Mouse (Mus musculus) bone marrow macrophage, adult 2 months (primary cell): ENCODE measurements around the gene Slc35g2. TPM values are rescaled to one million over a fixed set of nuclear protein-coding genes. Genes with fewer than 3 reads are reported as not detected.

Experiments
- H3K27ac ChIP-seq: 2 replicates; pipeline ENCODE4 v1.5.1; 2012; ENCODE audit warnings: low read depth, low read length; ENCODE audit not compliant: insufficient read depth
- H3K4me1 ChIP-seq: 2 replicates; pipeline ENCODE4 v1.6.1; 2012; ENCODE audit warnings: low read length; ENCODE audit not compliant: control insufficient read depth, insufficient read depth
- H3K4me3 ChIP-seq: 2 replicates; pipeline ENCODE4 v1.5.1; 2012; ENCODE audit warnings: mild to moderate bottlenecking, low read length, moderate library complexity; ENCODE audit not compliant: insufficient read depth
- CTCF ChIP-seq: IDR thresholded peaks from 2 replicates; pipeline ENCODE4 v1.5.1; 2012; ENCODE audit warnings: low read depth, mild to moderate bottlenecking, low read length, moderate library complexity
- POLR2A ChIP-seq: IDR thresholded peaks from 2 replicates; pipeline ENCODE4 v1.6.1; 2012; ENCODE audit warnings: mild to moderate bottlenecking, low read depth, low read length, borderline replicate concordance
- polyA plus RNA-seq: library from polyadenylated mRNA; stranded (reverse); fragments of >200 nt; gene quantifications from 2 replicates; pipeline ENCODE4 v1.2.4, GENCODE M21; 2012; ENCODE audit not compliant: missing spikeins, insufficient read depth, insufficient read length

The Slc35g2 gene
- polyA plus RNA-seq, 1 experiment: not detected

DNA sequence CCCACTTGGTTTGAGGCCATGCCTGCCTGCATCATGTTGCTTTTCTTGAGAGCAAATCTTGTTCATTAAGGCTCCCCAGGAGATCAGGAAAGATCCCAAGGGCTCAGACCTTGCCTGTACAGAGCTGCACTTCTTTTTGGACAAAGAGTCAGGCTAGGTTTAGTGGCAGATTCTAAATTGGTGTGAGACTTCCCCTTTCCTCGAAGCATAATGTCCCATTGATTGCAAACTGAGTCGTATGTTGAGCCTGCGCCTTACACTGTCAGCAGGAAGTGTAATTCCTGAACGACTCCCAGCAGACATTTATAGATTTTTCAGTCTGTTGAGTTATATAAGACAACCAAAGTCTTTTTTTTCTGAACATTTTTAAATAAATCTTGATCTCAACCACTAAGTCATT, 19.6 kb upstream of the Slc35g2 start:
- Histone ChIP-seq H3K27ac (no peak overlapping the region), H3K4me1 (peaks cover 8% of the 10 kb centered on the region), H3K4me3 (no peak overlapping the region)
- TF ChIP-seq CTCF (no peak), POLR2A (no peak)

DNA sequence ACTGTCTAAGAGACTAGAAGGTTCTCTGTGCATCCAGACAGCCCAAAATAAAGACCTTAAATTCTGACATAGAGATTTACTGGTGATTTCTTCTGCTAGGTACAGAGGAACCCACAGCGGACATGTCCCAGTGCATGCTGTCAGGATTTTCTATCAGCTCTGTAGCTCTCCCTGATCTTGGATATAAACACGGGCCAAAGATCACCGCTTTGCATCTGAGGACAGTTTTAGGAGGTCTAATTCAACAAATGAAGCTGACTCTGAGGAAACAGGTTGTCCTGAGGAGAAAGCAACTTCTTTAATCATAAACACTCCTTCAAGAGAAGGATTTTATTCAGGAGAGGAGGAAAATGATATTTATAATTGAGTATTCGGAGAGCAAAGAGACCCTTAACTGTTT, 13.1 kb upstream of the Slc35g2 start:
- no peak overlapping the region for H3K4me3 ChIP-seq
- no peak overlapping the region for H3K27ac ChIP-seq
- no peak for TF ChIP-seq CTCF
- TF ChIP-seq POLR2A: no peak
- no peaks in the 10 kb centered on the region for H3K4me1 ChIP-seq

DNA sequence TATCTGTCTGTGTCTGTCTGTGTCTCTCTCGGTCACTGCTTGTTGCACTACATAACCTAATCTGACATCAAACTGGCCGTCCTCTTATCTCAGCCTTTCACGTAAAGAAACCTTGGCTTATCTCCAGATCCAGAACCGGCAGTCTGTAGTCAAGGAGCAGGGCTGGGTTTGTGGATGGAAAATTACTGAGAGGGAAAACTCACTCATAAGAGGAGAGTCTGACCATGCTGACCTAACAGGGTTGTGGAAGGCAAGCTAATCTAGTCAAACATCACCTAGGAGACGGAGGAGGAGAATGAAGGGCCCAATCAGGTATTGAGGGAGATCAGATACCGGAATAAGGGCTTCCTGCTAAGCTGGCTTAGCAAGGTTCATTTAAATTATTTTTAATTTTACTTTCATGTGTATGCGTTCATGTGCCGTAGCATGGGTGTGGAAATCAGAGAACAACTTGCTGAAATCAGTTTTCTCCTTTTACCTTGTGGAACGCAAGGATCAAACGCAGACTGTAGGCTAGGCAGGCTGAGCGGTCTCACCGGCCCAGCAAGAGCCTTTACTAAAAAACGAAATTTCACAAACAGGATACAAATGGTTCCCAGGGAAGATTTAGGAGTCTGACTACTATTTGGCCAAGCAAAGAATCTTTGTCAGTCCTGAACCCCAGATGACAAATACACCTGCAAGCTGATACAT, 12.1 kb upstream of the Slc35g2 start:
- TF ChIP-seq CTCF (no peak), POLR2A (no peak)
- no peak overlapping the region for H3K27ac ChIP-seq
- no peaks in the 10 kb centered on the region for H3K4me1 ChIP-seq
- H3K4me3 ChIP-seq: no peak overlapping the region

DNA sequence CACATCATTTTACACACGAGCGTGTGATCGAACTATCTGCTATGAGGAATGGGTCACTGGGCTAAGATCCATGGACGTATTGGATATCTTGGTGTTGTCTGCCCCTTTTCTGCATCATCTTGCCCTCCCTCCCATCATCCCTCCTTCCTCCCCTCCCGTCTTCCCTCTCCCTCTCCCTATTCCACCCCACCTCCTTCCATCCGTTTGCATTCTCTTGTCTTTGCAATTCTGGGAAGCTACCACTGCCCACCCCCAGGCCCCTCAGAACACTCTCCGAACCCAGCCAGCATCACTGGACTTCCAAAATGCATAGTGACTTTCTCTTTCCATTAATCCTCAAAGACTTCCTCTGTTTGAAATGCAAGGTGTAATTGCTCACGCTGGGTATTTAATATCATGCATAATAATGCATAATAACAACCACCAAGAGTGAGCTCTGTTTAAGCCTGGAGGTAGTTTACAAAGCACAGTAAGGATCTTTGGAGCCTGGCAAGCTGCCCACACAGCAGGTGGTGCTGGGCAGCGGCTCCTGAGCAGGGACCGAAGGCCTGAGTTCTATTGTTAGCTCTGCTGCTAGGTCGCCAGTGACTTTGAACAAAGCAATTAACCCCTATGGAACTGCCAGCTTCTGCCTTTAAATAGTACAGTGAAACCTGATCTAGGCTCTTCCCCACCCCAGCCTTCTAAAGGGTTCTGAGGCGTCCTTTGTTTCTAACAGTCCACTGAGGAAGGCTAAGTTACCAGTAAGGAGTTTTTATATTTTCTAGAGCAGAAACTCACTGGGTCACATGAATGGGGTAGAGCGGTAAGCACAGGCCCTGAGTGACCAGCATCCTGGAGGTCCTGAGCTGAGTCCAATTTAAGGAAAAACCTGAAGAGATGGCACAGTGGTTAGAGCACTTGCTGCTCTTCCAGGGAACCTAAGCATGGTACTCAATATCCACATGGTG, 10.9 kb upstream of the Slc35g2 start:
- Histone ChIP-seq H3K4me3 (no peak overlapping the region), H3K27ac (no peak overlapping the region), H3K4me1 (no peaks in the 10 kb centered on the region)
- no peak for TF ChIP-seq CTCF
- no peak for TF ChIP-seq POLR2A

DNA sequence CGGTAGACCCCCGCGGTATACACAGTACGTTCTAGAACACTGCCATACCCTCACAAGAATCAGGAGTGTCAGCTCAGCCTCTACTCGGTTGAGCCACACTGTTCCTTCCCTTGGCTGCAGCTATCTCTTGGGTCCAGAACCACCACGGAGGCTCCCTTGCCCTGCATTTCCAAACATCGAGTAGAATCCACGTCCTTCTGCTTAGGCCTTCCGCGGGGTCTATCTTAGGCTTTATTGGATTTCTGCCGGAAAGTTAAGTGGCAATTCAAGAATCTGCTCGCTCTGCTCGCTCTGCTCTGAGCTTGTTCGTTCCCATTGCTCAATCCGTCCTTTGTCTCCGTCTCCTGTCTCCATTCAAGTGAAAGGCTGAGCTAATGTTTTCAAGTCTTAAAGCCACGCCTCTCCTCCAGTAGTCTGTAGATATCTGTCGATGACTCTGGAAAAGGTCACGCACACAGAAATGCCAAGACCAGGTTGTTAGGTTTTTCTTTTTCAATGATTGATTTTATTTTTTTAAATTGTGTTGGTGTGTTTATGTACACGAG, 9.4 kb upstream of the Slc35g2 start:
- no peak overlapping the region for H3K27ac ChIP-seq
- TF ChIP-seq POLR2A: no peak
- TF ChIP-seq CTCF: no peak
- H3K4me3 ChIP-seq: no peak overlapping the region
- H3K4me1 ChIP-seq: no peaks in the 10 kb centered on the region

DNA sequence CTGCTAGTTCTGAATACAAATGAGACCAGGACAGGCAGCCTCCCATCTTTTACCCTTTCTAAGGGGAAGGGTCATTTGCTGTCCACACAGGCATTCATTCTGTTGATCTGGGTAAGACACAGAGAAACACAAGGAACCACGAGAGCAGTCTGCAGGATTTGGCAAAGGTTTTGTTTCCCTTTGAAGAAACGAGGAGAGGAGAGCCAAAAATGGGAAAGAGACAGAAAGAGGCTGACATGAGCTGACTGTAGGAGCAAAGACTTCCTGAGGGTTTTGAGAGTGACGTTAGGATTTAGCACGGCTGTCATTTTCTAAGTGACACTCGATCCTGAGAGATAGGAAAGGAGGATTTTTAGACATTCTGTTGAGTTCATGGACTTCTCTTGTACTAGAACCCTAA, 3.1 kb upstream of the Slc35g2 start:
- peaks cover 4% of the 10 kb centered on the region; the same call in 1 of the 2 replicates for H3K4me1 ChIP-seq
- H3K4me3 ChIP-seq: no peak overlapping the region
- TF ChIP-seq CTCF (no peak), POLR2A (no peak)
- no peak overlapping the region for H3K27ac ChIP-seq

DNA sequence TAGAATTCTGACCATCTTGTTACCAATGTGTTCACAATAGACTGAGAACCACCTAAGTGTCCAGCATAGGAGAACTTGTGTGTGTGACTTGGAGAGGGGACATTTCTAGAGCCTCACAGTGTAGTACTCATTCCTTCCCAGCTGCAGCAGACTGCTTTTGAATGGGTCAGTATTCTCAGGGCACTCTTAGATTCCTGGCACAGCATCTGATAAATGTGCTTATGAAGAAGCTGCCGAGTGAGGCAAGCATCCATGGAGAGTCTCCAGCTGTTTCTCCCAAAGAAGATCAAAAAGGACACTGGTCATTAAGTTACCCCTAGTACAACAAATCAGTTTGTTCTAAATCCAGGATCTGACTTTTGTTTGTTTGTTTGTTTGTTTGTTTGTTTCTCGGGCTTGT, 2.4 kb upstream of the Slc35g2 start:
- H3K4me3 ChIP-seq: no peak overlapping the region
- peaks cover 4% of the 10 kb centered on the region; the same call in 1 of the 2 replicates for H3K4me1 ChIP-seq
- H3K27ac ChIP-seq: no peak overlapping the region
- no peak for TF ChIP-seq CTCF
- TF ChIP-seq POLR2A: no peak

DNA sequence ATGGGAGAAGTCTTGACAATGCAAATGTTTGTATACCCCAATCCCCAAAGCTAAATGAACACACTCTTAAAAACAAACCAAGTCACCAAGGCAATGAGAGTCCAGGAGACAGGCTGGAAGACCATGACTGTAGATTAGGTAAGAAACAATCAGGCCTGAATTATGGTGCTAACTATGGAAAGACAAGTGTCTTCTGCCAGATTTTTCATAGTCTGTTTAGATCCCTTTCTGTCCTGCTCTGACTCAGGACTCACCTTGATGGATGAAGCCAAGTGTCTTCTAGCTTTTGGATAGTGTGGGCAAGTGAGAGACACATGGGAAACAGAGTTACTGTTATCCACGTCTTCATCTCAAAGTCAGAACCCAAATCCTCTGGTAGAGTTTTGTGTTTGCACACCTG, 621 bp upstream of the Slc35g2 start:
- H3K4me3 ChIP-seq: no peak overlapping the region
- H3K4me1 ChIP-seq: peaks cover 4% of the 10 kb centered on the region; the same call in 1 of the 2 replicates
- TF ChIP-seq CTCF (no peak), POLR2A (no peak)
- H3K27ac ChIP-seq: no peak overlapping the region

DNA sequence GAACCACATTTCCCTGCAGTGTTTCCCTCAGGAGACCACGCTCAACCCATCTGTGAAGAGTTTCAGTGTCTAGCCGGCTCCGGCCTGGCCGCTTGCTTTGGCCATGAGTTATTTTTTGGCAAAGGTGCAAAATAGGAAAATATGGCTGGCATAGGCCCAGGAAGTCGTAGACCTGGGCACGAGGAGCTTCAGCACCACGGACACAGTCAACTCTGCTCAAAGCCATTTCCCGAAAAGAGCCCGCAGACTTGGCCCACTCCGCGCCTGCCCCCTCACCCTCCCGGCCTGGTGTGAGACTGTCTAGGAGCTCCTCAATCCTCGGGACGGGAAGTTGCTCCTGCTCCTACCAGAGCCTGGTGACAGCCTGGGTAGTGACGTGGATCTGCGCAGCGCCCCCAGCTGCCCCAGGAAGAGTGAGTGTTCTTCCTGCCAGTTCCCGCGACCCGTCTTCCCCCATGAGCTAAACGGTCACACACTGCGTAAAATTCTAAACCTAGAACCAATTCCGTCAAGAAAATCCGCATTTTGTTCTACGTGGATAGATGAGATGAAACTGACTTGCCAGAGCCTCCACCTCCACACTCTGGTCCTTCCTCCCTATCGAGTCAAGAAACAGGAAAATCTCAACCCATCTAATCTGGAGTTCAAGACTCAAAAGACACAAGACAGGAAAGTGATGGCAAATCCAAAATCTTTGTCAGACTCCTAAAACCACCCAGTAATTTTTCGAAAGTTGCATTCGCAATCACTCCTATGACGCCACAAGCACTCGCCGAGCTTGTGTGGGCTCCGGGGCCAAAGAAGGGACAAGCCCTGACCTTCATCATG, 878 bp downstream of the Slc35g2 start:
- H3K4me3 ChIP-seq: peak overlapping the region; percentile 63
- H3K27ac ChIP-seq: no peak overlapping the region
- TF ChIP-seq POLR2A: no peak
- no peak for TF ChIP-seq CTCF
- H3K4me1 ChIP-seq: peaks cover 4% of the 10 kb centered on the region; the same call in 1 of the 2 replicates
